Mouse (Mus musculus) liver, embryonic 13.5 days (tissue): ENCODE measurements around the gene Kifc1. TPM values are rescaled to one million over a fixed set of nuclear protein-coding genes. Genes with fewer than 3 reads are reported as not detected.
A peak's percentile ranks its signal among the peaks of the same experiment; 100 is the strongest.

Experiments used
- ATAC-seq: fragments of 200-750 bp; cut with Nextera tagmentation; 2 replicates; pipeline ENCODE4 v1.8.0; 2017; ENCODE audit warnings: low read depth, mild to moderate bottlenecking, moderate number of reproducible peaks, moderate library complexity
- DNase-seq: peaks from one replicate; pipeline ENCODE4 v3.0.0; 2022
- H3K27ac ChIP-seq: fragments of 300-500 bp; sonication (generic); 2 replicates; pipeline ENCODE4 v1.5.1; 2015; ENCODE audit warnings: moderate library complexity, mild to moderate bottlenecking, inconsistent platforms
- H3K27me3 ChIP-seq: fragments of 300-500 bp; sonication (generic); 2 replicates; pipeline ENCODE4 v1.6.1; 2015; ENCODE audit warnings: mild to moderate bottlenecking, inconsistent platforms
- H3K36me3 ChIP-seq: fragments of 300-500 bp; sonication (generic); 2 replicates; pipeline ENCODE4 v1.6.1; 2015; ENCODE audit warnings: mild to moderate bottlenecking, inconsistent platforms
- H3K4me1 ChIP-seq: fragments of 300-500 bp; sonication (generic); replicated peaks from 2 replicates; pipeline ENCODE4 v1.6.1; 2015; ENCODE audit warnings: inconsistent platforms
- H3K4me2 ChIP-seq: fragments of 300-500 bp; sonication (generic); 2 replicates; pipeline ENCODE4 v1.6.1; 2015; ENCODE audit warnings: inconsistent platforms, mild to moderate bottlenecking, moderate library complexity
- H3K4me3 ChIP-seq: fragments of 300-500 bp; sonication (generic); replicated peaks from 2 replicates; pipeline ENCODE4 v1.5.1; 2015; ENCODE audit warnings: mild to moderate bottlenecking, inconsistent platforms
- H3K9ac ChIP-seq: fragments of 300-500 bp; sonication (generic); 2 replicates; pipeline ENCODE4 v1.6.1; 2015; ENCODE audit warnings: mild to moderate bottlenecking, inconsistent platforms
- H3K9me3 ChIP-seq: fragments of 300-500 bp; sonication (generic); replicated peaks from 2 replicates; pipeline ENCODE4 v1.6.1; 2016; ENCODE audit warnings: inconsistent platforms
- WGBS: fragments of 180-500 bp; shearing (Covaris S2); methylation state at CpG from one replicate; pipeline ENCODE4 v1.1.7; 2015; ENCODE audit not compliant: insufficient replicate concordance; 5-methylcytosine and 5-hydroxymethylcytosine counted together
- microRNA-seq: library from miRNA; unstranded; fragments of <30 nt; microRNA quantifications from one replicate; pipeline ENCODE4, GENCODE M21; 2016
- polyA plus RNA-seq: library from polyadenylated mRNA; unstranded; fragments of >200 nt; fragmentation: Nextera tagmentation; extraction: Ambion mirVana; gene quantifications from 2 replicates; pipeline ENCODE4 v1.2.1, GENCODE M21; 2015

Gene Kifc1
- polyA plus RNA-seq, 1 experiment from 2014 or later, result 6.9 TPM

GRCm38 (mm10) chr17:33826850-33827249, 63.6 kb downstream of the Kifc1 start:
- WGBS, result 1% methylated on average over 3 of the region's 3 CpGs
- peak; percentile 60 for DNase-seq
- H3K27ac ChIP-seq, result no peak overlapping the region

More at GRCm38 (mm10) chr17:33826850-33827249, 63.6 kb downstream of the Kifc1 start:
- no peak for ATAC-seq
- H3K9me3 ChIP-seq, result no peaks in the 10 kb centered on the region
- no peak overlapping the region for H3K4me3 ChIP-seq
- H3K36me3 ChIP-seq, result peaks cover 44% of the 10 kb centered on the region
- H3K4me2 ChIP-seq, result no peak overlapping the region
- H3K27me3 ChIP-seq, result no peaks in the 10 kb centered on the region
- H3K9ac ChIP-seq, result no peak overlapping the region
- H3K4me1 ChIP-seq, result peaks cover 50% of the 10 kb centered on the region

Small RNA genes lying within 50 kb of the gene (microRNA-seq; reads per million reads assigned to microRNA genes)
- gene Gm27740, result not detected

Other genes starting within 250 kb of the Kifc1 start
- 160 and 237 TPM in 2 replicates for gene Hnrnpm, start 203.8 kb downstream of the Kifc1 start, polyA plus RNA-seq
- 214 and 231 TPM in 2 replicates for gene March2, start 172.0 kb downstream of the Kifc1 start, polyA plus RNA-seq
- 117 and 123 TPM in 2 replicates for gene Rab11b, start 130.1 kb downstream of the Kifc1 start, polyA plus RNA-seq
- gene Angptl4, start 108.8 kb downstream of the Kifc1 start, polyA plus RNA-seq, result 18.9 and 20.2 TPM in 2 replicates
- 8.1 and 8.9 TPM in 2 replicates for gene Kank3, start 80.1 kb downstream of the Kifc1 start, polyA plus RNA-seq
- 614 and 696 TPM in 2 replicates for gene Rps28, start 66.1 kb downstream of the Kifc1 start, polyA plus RNA-seq
- gene Ndufa7, start 66.1 kb downstream of the Kifc1 start, polyA plus RNA-seq, result 250 and 284 TPM in 2 replicates
- gene Cd320, start 47.6 kb downstream of the Kifc1 start, polyA plus RNA-seq, result 19.9 and 22.0 TPM in 2 replicates
- not detected in 2 replicates for gene Gm7029, start 16.8 kb downstream of the Kifc1 start, polyA plus RNA-seq
- gene Platr17, start 14.5 kb upstream of the Kifc1 start, polyA plus RNA-seq, result 0.60 and 0.91 TPM in 2 replicates
- gene Daxx, start 18.8 kb upstream of the Kifc1 start, polyA plus RNA-seq, result 25.5 and 27.6 TPM in 2 replicates
- gene Tapbp, start 25.2 kb upstream of the Kifc1 start, polyA plus RNA-seq, result 27.6 and 30.5 TPM in 2 replicates
- 10.1 and 10.7 TPM in 2 replicates for gene Zbtb22, start 25.2 kb upstream of the Kifc1 start, polyA plus RNA-seq
- gene Rgl2, start 38.9 kb upstream of the Kifc1 start, polyA plus RNA-seq, result 7.1 and 7.4 TPM in 2 replicates
- gene Pfdn6, start 49.7 kb upstream of the Kifc1 start, polyA plus RNA-seq, result 153 and 157 TPM in 2 replicates
- 30.1 and 34.9 TPM in 2 replicates for gene Wdr46, start 50.0 kb upstream of the Kifc1 start, polyA plus RNA-seq
- gene B3galt4, start 60.8 kb upstream of the Kifc1 start, polyA plus RNA-seq, result 2.3 and 2.5 TPM in 2 replicates
- 27.7 and 30.1 TPM in 2 replicates for gene Vps52, start 65.2 kb upstream of the Kifc1 start, polyA plus RNA-seq
- gene Rps18, start 65.3 kb upstream of the Kifc1 start, polyA plus RNA-seq, result 1,343 and 1,499 TPM in 2 replicates
- 80.9 and 88.3 TPM in 2 replicates for gene H2-K1, start 109.7 kb upstream of the Kifc1 start, polyA plus RNA-seq
- 5.2 and 5.4 TPM in 2 replicates for gene Ring1, start 134.0 kb upstream of the Kifc1 start, polyA plus RNA-seq
- 25.2 and 25.7 TPM in 2 replicates for gene H2-Ke6, start 137.4 kb upstream of the Kifc1 start, polyA plus RNA-seq
- 71.7 and 76.7 TPM in 2 replicates for gene Slc39a7, start 141.0 kb upstream of the Kifc1 start, polyA plus RNA-seq
- gene Rxrb, start 141.2 kb upstream of the Kifc1 start, polyA plus RNA-seq, result 18.2 and 18.6 TPM in 2 replicates
- 0.32 and 0.54 TPM in 2 replicates for gene Col11a2, start 148.8 kb upstream of the Kifc1 start, polyA plus RNA-seq
- 0.39 and 0.41 TPM in 2 replicates for gene H2-Oa, start 201.7 kb upstream of the Kifc1 start, polyA plus RNA-seq
- gene H2-DMa, start 228.9 kb upstream of the Kifc1 start, polyA plus RNA-seq, result 4.4 and 5.2 TPM in 2 replicates
- gene Brd2, start 232.0 kb upstream of the Kifc1 start, polyA plus RNA-seq, result 42.0 and 53.3 TPM in 2 replicates